Mouse (Mus musculus) forebrain, postnatal 0 days (tissue): Measurements from ENCODE around the gene Rtn4ip1. TPM values are rescaled to one million over a fixed set of nuclear protein-coding genes. Genes with fewer than 3 reads are reported as not detected.

Experiments
- ATAC-seq: fragments of 200-750 bp; cut with Nextera tagmentation; 2 replicates; pipeline ENCODE4 v1.8.0; 2017; ENCODE audit warnings: mild to moderate bottlenecking, moderate library complexity
- DNase-seq: peaks from one replicate; pipeline ENCODE4 v3.0.0-alpha.2; 2015
- H3K27ac ChIP-seq: fragments of 300-500 bp; sonication (generic); 2 replicates; pipeline ENCODE4 v1.5.1; 2014; ENCODE audit warnings: low read depth, mild to moderate bottlenecking, antibody characterized with exemption, low read length, moderate library complexity, mixed read lengths
- H3K27me3 ChIP-seq: fragments of 300-500 bp; sonication (generic); 2 replicates; pipeline ENCODE4 v1.6.1; 2014; ENCODE audit warnings: mild to moderate bottlenecking, low read length, mixed read lengths; ENCODE audit not compliant: insufficient read depth
- H3K36me3 ChIP-seq: fragments of 300-500 bp; sonication (generic); 2 replicates; pipeline ENCODE4 v1.6.1; 2014; ENCODE audit warnings: mild to moderate bottlenecking, moderate library complexity; ENCODE audit not compliant: insufficient read depth
- H3K4me1 ChIP-seq: fragments of 300-500 bp; sonication (generic); 2 replicates; pipeline ENCODE4 v1.6.1; 2014; ENCODE audit warnings: antibody characterized with exemption; ENCODE audit not compliant: insufficient read depth
- H3K4me2 ChIP-seq: fragments of 300-500 bp; sonication (generic); 2 replicates; pipeline ENCODE4 v1.6.1; 2014; ENCODE audit warnings: low read depth, mild to moderate bottlenecking, moderate library complexity
- H3K4me3 ChIP-seq: fragments of 300-500 bp; sonication (generic); 2 replicates; pipeline ENCODE4 v1.5.1; 2014; ENCODE audit warnings: low read depth, low read length, mixed read lengths
- H3K9ac ChIP-seq: fragments of 300-500 bp; sonication (generic); 2 replicates; pipeline ENCODE4 v1.6.1; 2014; ENCODE audit warnings: mild to moderate bottlenecking
- H3K9me3 ChIP-seq: fragments of 300-500 bp; sonication (generic); 2 replicates; pipeline ENCODE4 v1.6.1; 2016; ENCODE audit warnings: low read length
- CTCF ChIP-seq: sonication (generic); IDR thresholded peaks from 2 replicates; pipeline ENCODE4 v1.5.1; 2016; ENCODE audit warnings: antibody characterized with exemption, control low read depth, low read depth
- WGBS: fragments of 180-500 bp; shearing (Covaris S2); extraction: QIAGEN DNeasy Blood & Tissue Kit; methylation state at CpG from one replicate; pipeline ENCODE4 v1.1.7; 2014; 5-methylcytosine and 5-hydroxymethylcytosine counted together
- polyA plus RNA-seq: library from polyadenylated mRNA; unstranded; fragments of >200 nt; fragmentation: Nextera tagmentation; extraction: Ambion mirVana; gene quantifications from 2 replicates; pipeline ENCODE4 v1.2.1, GENCODE M21; 2015
- total RNA-seq: library from RNA; depleted of rRNA; stranded (reverse); fragments of >200 nt; gene quantifications from 2 replicates; pipeline ENCODE4 v1.2.3, GENCODE M21; 2014; rRNA removed

Rtn4ip1 gene
- total RNA-seq (4.7 and 5.8 TPM in 2 replicates), polyA plus RNA-seq (8.5 and 10.6 TPM in 2 replicates)

DNA sequence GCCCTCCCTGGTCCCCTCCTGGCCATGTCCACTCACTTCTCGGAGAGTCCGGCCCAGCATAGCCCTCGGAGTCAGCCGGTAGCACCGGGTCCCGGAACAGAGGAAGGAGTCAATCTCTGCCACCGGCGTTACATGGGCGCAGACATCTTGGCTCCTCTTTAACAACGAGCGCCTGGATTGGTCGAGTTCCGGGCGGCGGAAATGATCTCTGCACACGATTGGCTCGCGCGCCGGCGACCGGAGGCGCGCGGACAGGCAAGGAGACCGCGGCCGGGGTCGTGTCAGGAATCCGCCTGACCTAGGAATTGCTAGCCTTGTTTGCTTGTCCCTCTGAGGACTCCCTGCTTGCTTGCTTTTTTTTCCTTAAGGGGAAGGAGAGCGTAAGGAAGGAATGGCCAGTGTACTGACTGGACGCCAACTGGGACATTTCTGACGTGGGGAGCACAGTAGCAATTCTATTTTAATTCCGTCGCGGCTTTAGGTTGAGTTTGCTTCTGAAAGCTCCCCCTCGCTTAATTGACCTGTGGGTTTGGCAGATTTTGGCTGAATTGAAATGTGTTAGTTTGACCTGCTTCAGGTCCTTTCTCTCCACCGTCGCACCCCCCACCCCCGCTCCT is at the start of gene Rtn4ip1, which contains the start of gene Qrsl1:
Gene Rtn4ip1, plus strand, starts transcription at position 230 of the 617 bp plus-strand sequence.
Gene Qrsl1, minus strand, starts transcription at position 168 of the 617 bp plus-strand sequence.
- H3K9ac ChIP-seq, result peak within 1 kb of the TSS; percentile 60
- ATAC-seq, result peak; percentile 99
- no peak for TF ChIP-seq CTCF
- no peaks in the 10 kb centered on the region for H3K36me3 ChIP-seq
- DNase-seq, result peak; percentile 95
- peak within 1 kb of the TSS; percentile 64; the same call in 1 of the 2 replicates for H3K27ac ChIP-seq
- H3K9me3 ChIP-seq, result no peaks in the 10 kb centered on the region
- H3K27me3 ChIP-seq, result no peaks in the 10 kb centered on the region
- peak within 1 kb of the TSS; percentile 58 for H3K4me2 ChIP-seq
- H3K4me1 ChIP-seq, result no peaks in the 10 kb centered on the region
- peak within 1 kb of the TSS; percentile 57 for H3K4me3 ChIP-seq
- 1% methylated on average over 40 of the region's 40 CpGs for WGBS

DNA sequence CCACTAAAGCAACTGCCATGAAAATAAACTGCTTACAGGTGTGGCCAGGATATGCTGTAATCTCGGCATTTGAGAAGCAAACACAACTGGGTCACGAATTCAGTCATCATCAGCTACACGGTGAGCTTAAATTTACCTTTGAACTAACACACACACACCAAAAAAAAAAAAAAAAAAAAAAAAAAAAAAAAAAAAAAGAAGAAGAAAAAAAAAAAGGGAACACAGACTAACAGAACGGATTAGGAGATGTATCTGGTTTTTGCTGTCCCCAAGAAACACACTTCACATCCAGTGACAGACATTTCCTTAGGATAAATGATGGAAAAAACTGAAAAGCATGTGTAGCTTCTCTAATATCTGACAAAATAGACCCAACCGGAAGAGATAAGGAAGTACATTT is 49.7 kb upstream of the Rtn4ip1 start:
- no peak overlapping the region for H3K9ac ChIP-seq
- DNase-seq (no peak), ATAC-seq (no peak)
- no peak overlapping the region for H3K27ac ChIP-seq
- H3K36me3 ChIP-seq, result no peaks in the 10 kb centered on the region
- no peak overlapping the region for H3K4me2 ChIP-seq
- no peaks in the 10 kb centered on the region for H3K9me3 ChIP-seq
- no peak overlapping the region for H3K4me3 ChIP-seq
- TF ChIP-seq CTCF, result no peak
- no peaks in the 10 kb centered on the region for H3K27me3 ChIP-seq
- no peaks in the 10 kb centered on the region for H3K4me1 ChIP-seq
- 91% methylated on average over 5 of the region's 5 CpGs for WGBS

DNA sequence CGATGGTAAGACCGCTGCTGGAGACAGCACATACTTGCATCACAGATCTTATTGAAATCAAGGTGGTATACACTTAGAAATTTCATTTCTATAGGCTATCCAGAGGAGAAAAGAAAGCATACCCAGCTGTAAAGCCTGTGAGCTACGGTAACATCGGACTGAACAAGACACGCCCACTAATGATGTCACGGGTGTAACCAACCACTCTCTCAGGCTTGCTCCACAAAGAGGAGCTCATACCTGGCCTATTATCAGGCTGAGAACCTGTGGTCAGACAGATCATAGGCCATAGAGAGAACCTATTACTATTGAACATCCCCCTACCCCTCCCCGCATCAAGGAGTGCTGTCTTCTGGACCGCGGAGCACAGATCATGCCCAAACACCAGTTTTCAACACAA is 45.7 kb upstream of the Rtn4ip1 start:
- WGBS, result 94% methylated on average over 9 of the region's 9 CpGs
- no peak for TF ChIP-seq CTCF
- no peaks in the 10 kb centered on the region for H3K9me3 ChIP-seq

DNA sequence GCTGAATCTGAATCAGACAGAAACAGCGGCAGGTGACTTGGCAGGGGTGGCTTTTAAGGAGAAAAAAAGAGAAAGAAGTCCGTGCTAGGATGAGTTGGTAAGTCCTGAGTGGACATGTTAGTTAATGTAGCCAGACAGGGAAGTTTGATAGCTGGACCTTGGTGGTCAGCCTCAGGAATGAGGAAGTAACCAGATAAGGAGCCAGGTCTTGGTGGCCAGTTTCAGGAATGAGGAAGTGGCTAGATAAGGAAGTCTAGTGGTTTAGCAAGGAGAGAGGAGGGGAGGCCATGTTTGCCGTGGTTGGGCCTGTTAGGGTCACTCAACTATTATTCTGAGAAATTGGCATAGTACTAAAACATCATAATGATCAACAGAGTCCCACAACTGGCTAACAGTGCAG is 45.3 kb upstream of the Rtn4ip1 start:
- no peak for DNase-seq

More for the DNA sequence above, 45.7 kb upstream of the Rtn4ip1 start:
- no peaks in the 10 kb centered on the region for H3K4me1 ChIP-seq
- no peak overlapping the region for H3K27ac ChIP-seq
- no peak overlapping the region for H3K4me3 ChIP-seq
- H3K9ac ChIP-seq, result no peak overlapping the region
- H3K36me3 ChIP-seq, result no peaks in the 10 kb centered on the region
- no peak for ATAC-seq
- no peak overlapping the region for H3K4me2 ChIP-seq
- no peaks in the 10 kb centered on the region for H3K27me3 ChIP-seq
- no peak for DNase-seq

DNA sequence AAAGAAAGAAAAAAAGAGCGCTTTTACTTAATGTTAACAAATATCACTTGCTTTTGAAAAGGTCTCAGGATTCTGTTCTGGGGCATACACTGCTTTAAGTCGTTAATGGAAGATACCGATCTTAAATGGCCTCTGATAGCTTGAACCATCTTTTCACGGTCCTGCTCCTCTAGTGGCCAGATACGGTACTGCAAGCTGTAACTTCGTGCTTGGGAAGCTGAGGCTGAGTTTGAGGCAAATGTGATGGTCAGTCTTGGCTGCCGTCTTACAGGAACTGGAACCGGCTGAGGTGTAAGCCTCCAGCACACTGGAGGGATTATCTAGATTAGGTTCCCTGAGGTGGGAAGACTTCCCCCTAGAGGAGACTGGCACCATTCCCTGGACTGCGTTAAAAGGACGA is 30.9 kb upstream of the Rtn4ip1 start:
- no peaks in the 10 kb centered on the region for H3K4me1 ChIP-seq
- peak; percentile 89 for TF ChIP-seq CTCF
- DNase-seq, result peak; percentile 25
- no peak overlapping the region for H3K4me2 ChIP-seq
- H3K27me3 ChIP-seq, result no peaks in the 10 kb centered on the region
- H3K27ac ChIP-seq, result no peak overlapping the region
- no peak overlapping the region for H3K9ac ChIP-seq
- H3K9me3 ChIP-seq, result no peaks in the 10 kb centered on the region
- no peak overlapping the region for H3K4me3 ChIP-seq
- no peaks in the 10 kb centered on the region for H3K36me3 ChIP-seq
- 68% methylated on average over 10 of the region's 10 CpGs for WGBS
- no peak for ATAC-seq

More for the DNA sequence above, 45.3 kb upstream of the Rtn4ip1 start:
- H3K4me1 ChIP-seq, result no peaks in the 10 kb centered on the region
- WGBS, result 86% methylated on average over 3 of the region's 3 CpGs
- no peak for TF ChIP-seq CTCF
- ATAC-seq, result no peak
- H3K36me3 ChIP-seq, result no peaks in the 10 kb centered on the region
- H3K27ac ChIP-seq, result no peak overlapping the region
- H3K27me3 ChIP-seq, result no peaks in the 10 kb centered on the region
- no peak overlapping the region for H3K4me3 ChIP-seq
- no peak overlapping the region for H3K4me2 ChIP-seq
- no peak overlapping the region for H3K9ac ChIP-seq
- no peaks in the 10 kb centered on the region for H3K9me3 ChIP-seq

DNA sequence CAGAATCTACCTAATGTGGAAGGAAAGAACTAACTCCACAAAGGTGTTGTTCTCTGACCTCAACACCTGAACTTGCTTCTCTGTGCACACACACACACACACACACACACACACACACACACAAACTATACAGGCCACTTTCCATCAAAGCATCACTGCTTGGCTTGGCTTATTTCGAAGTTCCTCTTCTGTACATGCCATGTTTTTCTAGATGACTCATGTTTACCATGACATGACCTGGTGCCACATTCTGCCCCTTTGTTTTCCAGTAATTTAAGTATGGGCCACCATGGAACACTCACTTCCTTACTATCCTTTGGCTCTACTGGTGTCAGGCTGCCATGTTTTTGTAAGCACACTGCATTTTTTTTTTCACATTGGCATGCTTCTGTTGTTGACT is 30.1 kb upstream of the Rtn4ip1 start:
- no peak for DNase-seq
- H3K27me3 ChIP-seq, result no peaks in the 10 kb centered on the region

DNA sequence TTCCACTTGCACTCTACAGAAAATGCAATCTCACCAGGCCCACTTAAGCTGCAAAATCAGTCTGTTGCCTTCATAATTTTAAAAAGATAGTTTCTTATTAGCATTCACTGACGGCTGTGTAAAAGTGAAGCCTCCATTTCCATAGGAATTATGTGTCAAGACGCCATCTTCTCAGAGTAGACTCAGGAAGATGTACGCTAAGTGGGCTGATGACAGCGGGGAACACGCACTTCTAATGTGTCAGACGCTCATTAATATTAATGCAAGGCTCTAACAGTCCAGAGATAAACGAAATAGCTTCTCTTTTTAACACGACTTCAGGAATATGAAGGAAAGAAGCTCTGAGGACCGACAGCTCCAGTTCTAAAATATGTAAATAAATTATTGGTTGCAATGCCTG is 13.9 kb upstream of the Rtn4ip1 start:
- DNase-seq (peak; percentile 54), ATAC-seq (peak; percentile 95)
- peak overlapping the region; percentile 59 for H3K27ac ChIP-seq
- H3K4me3 ChIP-seq, result no peak overlapping the region
- H3K9me3 ChIP-seq, result no peaks in the 10 kb centered on the region
- H3K9ac ChIP-seq, result no peak overlapping the region
- H3K4me1 ChIP-seq, result no peaks in the 10 kb centered on the region
- H3K36me3 ChIP-seq, result peaks cover 5% of the 10 kb centered on the region
- no peak for TF ChIP-seq CTCF
- H3K4me2 ChIP-seq, result no peak overlapping the region
- 49% methylated on average over 9 of the region's 9 CpGs for WGBS
- no peaks in the 10 kb centered on the region for H3K27me3 ChIP-seq

More for the DNA sequence above, 30.1 kb upstream of the Rtn4ip1 start:
- Histone ChIP-seq H3K9ac (no peak overlapping the region), H3K4me3 (no peak overlapping the region), H3K27ac (no peak overlapping the region), H3K9me3 (no peaks in the 10 kb centered on the region), H3K36me3 (no peaks in the 10 kb centered on the region), H3K4me1 (no peaks in the 10 kb centered on the region), H3K4me2 (no peak overlapping the region)
- 94% methylated on average over 1 of the region's 1 CpGs for WGBS
- TF ChIP-seq CTCF, result no peak
- ATAC-seq, result no peak
